Mouse (Mus musculus): ENCODE results near the gene Gm14698. TPM values are rescaled to one million over a fixed set of nuclear protein-coding genes. Genes with fewer than 3 reads are reported as not detected.
A peak's percentile ranks its signal among the peaks of the same experiment; 100 is the strongest.
"Not testable (repeated sequence)": the region's sequence is repeated elsewhere in the genome, so short reads cannot be mapped to it uniquely, and the experiment has no call there.

Gm14698 gene
- polyA plus RNA-seq (2015; fragmentation: Nextera tagmentation; extraction: Ambion mirVana): 2.9 and 5.1 TPM in 2 replicates

- 22% methylated on average over 24 of the region's 36 CpGs for WGBS
- H3K4me1 ChIP-seq (replicated peaks; ENCODE audit: control insufficient read depth, insufficient read depth, low read length); H3K9me3 ChIP-seq (ENCODE audit: control insufficient read depth, low read length); H3K27ac ChIP-seq (ENCODE audit: low read length); H3K27me3 ChIP-seq (replicated peaks; ENCODE audit: control insufficient read depth, insufficient read depth, low read length); H3K36me3 ChIP-seq (ENCODE audit: control insufficient read depth, insufficient read depth): not testable (repeated sequence)
- peak within 1 kb of the TSS; percentile 47 for H3K4me2 ChIP-seq (ENCODE audit: low read length)
- peak within 1 kb of the TSS; percentile 36 for H3K4me3 ChIP-seq (replicated peaks; ENCODE audit: low read length)
- H3K9ac ChIP-seq (replicated peaks; ENCODE audit: low read depth, low read length): 0 out of 2 replicates have a peak within 1 kb of the TSS, but pooled peaks have one; percentile 11
- ATAC-seq: peak; percentile 85
These were observed at the start of gene Gm14698 for GRCm38 (mm10) chrX:68821059-68821458. TSS of gene Gm14698 (plus strand) at chrX:68821093.

GRCm38 (mm10) chrX:68820449-68820848 is 444 bp upstream of the Gm14698 start:
- H3K36me3 ChIP-seq (ENCODE audit: control insufficient read depth, insufficient read depth); H3K4me3 ChIP-seq (replicated peaks; ENCODE audit: low read length); ATAC-seq; H3K27me3 ChIP-seq (replicated peaks; ENCODE audit: control insufficient read depth, insufficient read depth, low read length); H3K9ac ChIP-seq (replicated peaks; ENCODE audit: low read depth, low read length); H3K4me1 ChIP-seq (replicated peaks; ENCODE audit: control insufficient read depth, insufficient read depth, low read length); H3K27ac ChIP-seq (ENCODE audit: low read length); H3K9me3 ChIP-seq (ENCODE audit: control insufficient read depth, low read length): not testable (repeated sequence)
- H3K4me2 ChIP-seq (ENCODE audit: low read length): peak overlapping the region; percentile 47
- 46% methylated on average over 2 of the region's 2 CpGs for WGBS

GRCm38 (mm10) chrX:68839548-68840444 is 18.9 kb downstream of the Gm14698 start:
- Histone ChIP-seq H3K9me3 (ENCODE audit: control insufficient read depth, low read length) (no peaks in the 10 kb centered on the region), H3K4me1 (replicated peaks; ENCODE audit: control insufficient read depth, insufficient read depth, low read length) (no peaks in the 10 kb centered on the region), H3K9ac (replicated peaks; ENCODE audit: low read depth, low read length) (no peak overlapping the region), H3K4me3 (replicated peaks; ENCODE audit: low read length) (no peak overlapping the region), H3K27ac (ENCODE audit: low read length) (no peak overlapping the region), H3K27me3 (replicated peaks; ENCODE audit: control insufficient read depth, insufficient read depth, low read length) (no peaks in the 10 kb centered on the region), H3K4me2 (ENCODE audit: low read length) (no peak overlapping the region), H3K36me3 (ENCODE audit: control insufficient read depth, insufficient read depth) (no peaks in the 10 kb centered on the region)
- ATAC-seq: peak; percentile 72
- 17% methylated on average over 5 of the region's 5 CpGs for WGBS

GRCm38 (mm10) chrX:68865145-68865544 is 44.3 kb downstream of the Gm14698 start:
- 23% methylated on average over 2 of the region's 2 CpGs for WGBS
- Histone ChIP-seq H3K4me2 (ENCODE audit: low read length) (no peak overlapping the region), H3K36me3 (ENCODE audit: control insufficient read depth, insufficient read depth) (no peaks in the 10 kb centered on the region), H3K27me3 (replicated peaks; ENCODE audit: control insufficient read depth, insufficient read depth, low read length) (no peaks in the 10 kb centered on the region), H3K9me3 (ENCODE audit: control insufficient read depth, low read length) (no peaks in the 10 kb centered on the region), H3K4me3 (replicated peaks; ENCODE audit: low read length) (no peak overlapping the region), H3K4me1 (replicated peaks; ENCODE audit: control insufficient read depth, insufficient read depth, low read length) (no peaks in the 10 kb centered on the region), H3K9ac (replicated peaks; ENCODE audit: low read depth, low read length) (no peak overlapping the region), H3K27ac (ENCODE audit: low read length) (no peak overlapping the region)
- ATAC-seq: no peak

Other genes starting within 250 kb of the Gm14698 start
- 61.7 and 70.9 TPM in 2 replicates for gene Fmr1, start 142.6 kb upstream of the Gm14698 start, polyA plus RNA-seq (2015; fragmentation: Nextera tagmentation; extraction: Ambion mirVana)
- not detected in 2 replicates for gene Fmr1nb, start 59.3 kb upstream of the Gm14698 start, polyA plus RNA-seq (2015; fragmentation: Nextera tagmentation; extraction: Ambion mirVana)
- gene Gm6812, start 72.0 kb downstream of the Gm14698 start, polyA plus RNA-seq (2015; fragmentation: Nextera tagmentation; extraction: Ambion mirVana): not detected in 2 replicates

Measured in forebrain, embryonic 16.5 days (tissue).